Mouse (Mus musculus) MEL (cell line): ENCODE data around the gene Gramd4. TPM values are rescaled to one million over a fixed set of nuclear protein-coding genes. Genes with fewer than 3 reads are reported as not detected.

Source experiments
- DNase-seq: peaks from one replicate; pipeline ENCODE4 v3.0.0; 2011; ENCODE audit warnings: low read depth, low spot score
- H3K27ac ChIP-seq: 2 replicates; pipeline ENCODE4 v1.5.1; 2012; ENCODE audit warnings: low read depth, mild to moderate bottlenecking, control low read depth, low read length, moderate library complexity; ENCODE audit not compliant: control insufficient read depth
- H3K27me3 ChIP-seq, 2 experiments: fragments of 150-350 bp in 1 of 2; sonication (generic) in 1 of 2; 2 replicates each; pipeline ENCODE4 v1.6.1; 2012; ENCODE audit warnings: low read length in 2 of 2, mild to moderate bottlenecking in 2 of 2, improper control_type of control experiment in 1 of 2, moderate library complexity in 1 of 2; ENCODE audit not compliant: insufficient read depth in 2 of 2, control insufficient read depth in 1 of 2
- H3K36me3 ChIP-seq, 2 experiments: 2 replicates each; pipeline ENCODE4 v1.6.1; 2012 to 2014; ENCODE audit warnings: low read length in 2 of 2, improper control_type of control experiment in 1 of 2, inconsistent platforms in 1 of 2, mild to moderate bottlenecking in 1 of 2; ENCODE audit not compliant: insufficient read depth in 2 of 2, control insufficient read depth in 1 of 2
- H3K4me1 ChIP-seq, 2 experiments: fragments of 150-350 bp in 1 of 2; sonication (generic) in 1 of 2; 2 replicates each; pipeline ENCODE4 v1.6.1; 2012; ENCODE audit warnings: low read length in 2 of 2, improper control_type of control experiment in 1 of 2, mild to moderate bottlenecking in 1 of 2; ENCODE audit not compliant: insufficient read depth in 2 of 2, control insufficient read depth in 1 of 2
- H3K4me3 ChIP-seq, 2 experiments: fragments of 150-350 bp in 1 of 2; sonication (generic) in 1 of 2; 2 replicates each; pipeline ENCODE4 v1.5.1; 2012; ENCODE audit warnings: low read depth in 2 of 2, low read length in 2 of 2, mild to moderate bottlenecking in 2 of 2, moderate library complexity in 2 of 2, control low read depth in 1 of 2, improper control_type of control experiment in 1 of 2; ENCODE audit not compliant: control insufficient read depth in 1 of 2, insufficient read depth in 1 of 2
- H3K79me2 ChIP-seq: 2 replicates; pipeline ENCODE4 v1.6.1; 2012; ENCODE audit warnings: mild to moderate bottlenecking, low read length, moderate library complexity; ENCODE audit not compliant: control insufficient read depth, poor library complexity, insufficient read depth
- H3K9ac ChIP-seq: 2 replicates; pipeline ENCODE4 v1.6.1; 2012; ENCODE audit warnings: low read depth, mild to moderate bottlenecking, control low read depth, low read length, moderate library complexity; ENCODE audit not compliant: control insufficient read depth, poor library complexity, severe bottlenecking
- H3K9me3 ChIP-seq: fragments of 150-350 bp; sonication (generic); replicated peaks from 2 replicates; pipeline ENCODE4 v1.6.1; 2012; ENCODE audit warnings: mild to moderate bottlenecking, low read length, improper control_type of control experiment, moderate library complexity; ENCODE audit not compliant: insufficient read depth
- CTCF ChIP-seq, 3 experiments: IDR thresholded peaks in 2 of 3; conservative IDR thresholded peaks in 1 of 3; 2 replicates each; pipeline ENCODE4 v1.5.1; 2011 to 2012; ENCODE audit warnings: low read length in 3 of 3, low read depth in 2 of 3, mild to moderate bottlenecking in 2 of 3, improper control_type of control experiment in 1 of 3, inconsistent platforms in 1 of 3, mixed read lengths in 1 of 3, moderate library complexity in 1 of 3; ENCODE audit not compliant: control insufficient read depth in 1 of 3, insufficient read depth in 1 of 3, poor library complexity in 1 of 3, severe bottlenecking in 1 of 3
- E2F4 ChIP-seq: IDR thresholded peaks from 2 replicates; pipeline ENCODE4 v1.6.1; 2011; ENCODE audit warnings: low read depth, low read length, improper control_type of control experiment, borderline replicate concordance
- ELF1 ChIP-seq: IDR thresholded peaks from 2 replicates; pipeline ENCODE4 v1.6.1; 2014; ENCODE audit warnings: low read depth, mild to moderate bottlenecking, inconsistent platforms, low read length, improper control_type of control experiment, moderate library complexity
- EP300 ChIP-seq, 2 experiments: IDR thresholded peaks; 2 replicates each; pipeline ENCODE4 v1.6.1; 2011; ENCODE audit warnings: improper control_type of control experiment in 2 of 2, low read length in 2 of 2, low read depth in 1 of 2, mild to moderate bottlenecking in 1 of 2
- ETS1 ChIP-seq: IDR thresholded peaks from 2 replicates; pipeline ENCODE4 v1.6.1; 2012; ENCODE audit warnings: low read depth, mild to moderate bottlenecking, inconsistent platforms, low read length, improper control_type of control experiment, moderate library complexity
- GABPA ChIP-seq: IDR thresholded peaks from 2 replicates; pipeline ENCODE4 v1.6.1; 2012; ENCODE audit warnings: low read depth, mild to moderate bottlenecking, inconsistent platforms, low read length, improper control_type of control experiment, moderate library complexity
- GATA1 ChIP-seq: IDR thresholded peaks from 2 replicates; pipeline ENCODE4 v1.6.1; 2011; ENCODE audit warnings: low read depth, low read length, improper control_type of control experiment
- JUND ChIP-seq: IDR thresholded peaks from 2 replicates; pipeline ENCODE4 v1.6.1; 2011; ENCODE audit warnings: low read depth, mild to moderate bottlenecking, improper control_type of control experiment, low read length
- KAT2A ChIP-seq: conservative IDR thresholded peaks from 2 replicates; pipeline ENCODE4 v1.6.1; 2012; ENCODE audit warnings: low read depth, low read length, improper control_type of control experiment, inconsistent platforms
- MAFK ChIP-seq: IDR thresholded peaks from 2 replicates; pipeline ENCODE4 v1.6.1; 2011; ENCODE audit warnings: low read depth, mild to moderate bottlenecking, low read length, improper control_type of control experiment, borderline replicate concordance
- MAZ ChIP-seq: IDR thresholded peaks from 2 replicates; pipeline ENCODE4 v1.6.1; 2012; ENCODE audit warnings: low read depth, mild to moderate bottlenecking, inconsistent platforms, low read length, improper control_type of control experiment
- MEF2A ChIP-seq: IDR thresholded peaks from 2 replicates; pipeline ENCODE4 v1.6.1; 2014; ENCODE audit warnings: low read depth, mild to moderate bottlenecking, inconsistent platforms, low read length, improper control_type of control experiment; ENCODE audit not compliant: poor library complexity, insufficient replicate concordance, severe bottlenecking; ENCODE audit errors: extremely low read depth
- NRF1 ChIP-seq: IDR thresholded peaks from 2 replicates; pipeline ENCODE4 v1.6.1; 2014; ENCODE audit warnings: low read depth, mild to moderate bottlenecking, inconsistent platforms, low read length, improper control_type of control experiment, moderate library complexity; ENCODE audit not compliant: poor library complexity, insufficient read depth, severe bottlenecking
- POLR2AphosphoS2 ChIP-seq: IDR thresholded peaks from 2 replicates; pipeline ENCODE4 v1.6.1; 2011; ENCODE audit warnings: low read length, improper control_type of control experiment
- RAD21 ChIP-seq: IDR thresholded peaks from 2 replicates; pipeline ENCODE4 v1.6.1; 2011; ENCODE audit warnings: mild to moderate bottlenecking, low read depth, low read length, improper control_type of control experiment
- RCOR1 ChIP-seq: IDR thresholded peaks from 2 replicates; pipeline ENCODE4 v1.6.1; 2012; ENCODE audit warnings: low read depth, mild to moderate bottlenecking, inconsistent platforms, low read length, improper control_type of control experiment
- SIN3A ChIP-seq: IDR thresholded peaks from 2 replicates; pipeline ENCODE4 v1.6.1; 2012; ENCODE audit warnings: low read length, improper control_type of control experiment, inconsistent platforms
- TAL1 ChIP-seq: IDR thresholded peaks from 2 replicates; pipeline ENCODE4 v1.6.1; 2012; ENCODE audit warnings: mild to moderate bottlenecking, inconsistent platforms, low read length, moderate library complexity, mixed read lengths
- TBP ChIP-seq: IDR thresholded peaks from 2 replicates; pipeline ENCODE4 v1.8.0; 2011; ENCODE audit warnings: low read depth, low read length, improper control_type of control experiment
- UBTF ChIP-seq: IDR thresholded peaks from 2 replicates; pipeline ENCODE4 v1.6.1; 2012; ENCODE audit warnings: low read depth, mild to moderate bottlenecking, inconsistent platforms, low read length, improper control_type of control experiment, moderate library complexity, borderline replicate concordance; ENCODE audit not compliant: insufficient read depth
- ZC3H11A ChIP-seq: IDR thresholded peaks from 2 replicates; pipeline ENCODE4 v1.6.1; 2012; ENCODE audit warnings: low read depth, mild to moderate bottlenecking, inconsistent platforms, low read length, improper control_type of control experiment
- ZMIZ1 ChIP-seq: IDR thresholded peaks from 2 replicates; pipeline ENCODE4 v1.6.1; 2012; ENCODE audit warnings: low read depth, mild to moderate bottlenecking, inconsistent platforms, low read length, improper control_type of control experiment, moderate library complexity
- polyA plus RNA-seq, 2 experiments: library from polyadenylated mRNA; stranded (reverse) in 1 of 2; unstranded in 1 of 2; fragments of >175 nt in 1 of 2; fragments of >200 nt in 1 of 2; gene quantifications; 2 replicates each; pipeline versions ENCODE4 v1.2.1 to v1.2.4; 2012; ENCODE audit warnings: low replicate concordance in 2 of 2, low read depth in 1 of 2; ENCODE audit not compliant: insufficient read length in 2 of 2, insufficient read depth in 1 of 2, missing spikeins in 1 of 2
- total RNA-seq: library from RNA; depleted of rRNA; stranded (reverse); fragments of 300-350 nt; gene quantifications from 2 replicates; pipeline ENCODE4 v1.2.3, GENCODE M21; 2012

Gramd4 gene
- total and polyA plus RNA-seq, 3 experiments, result 35.2 to 43.1 (median 38.0) TPM

DNA sequence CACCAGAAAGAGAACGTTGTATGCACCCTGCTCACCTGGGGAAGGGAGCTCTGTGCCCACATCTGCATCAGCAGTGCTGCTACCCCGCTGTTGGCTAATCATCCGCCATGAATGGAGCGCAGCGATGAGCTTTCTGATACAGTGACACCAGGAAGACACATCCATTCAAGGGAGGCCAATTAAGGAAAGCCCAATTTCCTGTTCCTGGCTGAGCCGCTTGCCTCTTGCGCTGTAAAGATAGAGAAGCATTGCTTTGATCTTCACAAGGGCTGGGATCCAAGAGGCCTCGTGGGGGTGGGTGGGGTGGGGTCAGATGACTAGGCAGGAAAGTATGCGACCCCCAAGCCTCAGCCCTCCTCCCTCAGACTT lies 55.8 kb downstream of the Gramd4 start:
- no peaks in the 10 kb centered on the region for H3K79me2 ChIP-seq
- TF ChIP-seq GATA1, result no peak
- no peak for TF ChIP-seq CTCF (IDR thresholded peaks at IDR 0.05 in 2 of 3, conservative IDR thresholded peaks at IDR 0.05 in 1 of 3; ENCODE audit: control insufficient read depth in 1 of 3, insufficient read depth in 1 of 3, low read depth in 2 of 3, low read length in 3 of 3, poor library complexity in 1 of 3, severe bottlenecking in 1 of 3)
- no peak for TF ChIP-seq TAL1
- TF ChIP-seq SIN3A, result no peak
- TF ChIP-seq EP300 (IDR thresholded peaks at IDR 0.05; ENCODE audit: low read depth in 1 of 2, low read length in 2 of 2), result no peak
- TF ChIP-seq JUND, result no peak
- no peak for TF ChIP-seq RCOR1
- no peak for TF ChIP-seq TBP
- no peak for TF ChIP-seq UBTF
- no peak for TF ChIP-seq POLR2AphosphoS2
- no peak for TF ChIP-seq E2F4
- no peak for TF ChIP-seq KAT2A
- no peak for TF ChIP-seq ZC3H11A
- no peak for DNase-seq

DNA sequence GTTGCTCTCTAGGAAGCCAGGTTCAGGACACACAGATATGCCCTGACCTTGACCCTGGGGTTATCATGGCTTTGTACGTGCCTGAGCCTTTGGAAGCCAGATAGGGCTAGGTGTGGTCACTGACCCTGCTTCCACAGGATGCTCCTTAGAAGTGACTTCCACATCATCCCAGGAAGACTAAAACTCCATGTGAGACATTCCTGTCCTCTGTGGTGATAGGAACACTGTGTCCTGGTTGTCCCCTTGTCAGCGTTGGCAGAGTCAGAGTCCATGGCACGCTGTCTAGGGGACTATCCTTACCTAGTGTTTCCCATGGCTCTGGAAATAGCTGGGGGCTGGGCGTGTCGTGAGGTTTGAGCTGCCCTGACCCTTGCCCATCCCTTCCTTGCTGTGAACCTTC lies 58.9 kb downstream of the Gramd4 start:
- Histone ChIP-seq H3K27me3 (no peaks in the 10 kb centered on the region), H3K9ac (no peak overlapping the region), H3K36me3 (peaks cover 0 to 6% of the 10 kb centered on the region in 2 experiments; a peak in 2 of 4 replicates), H3K79me2 (no peaks in the 10 kb centered on the region), H3K4me3 (no peak overlapping the region), H3K9me3 (no peaks in the 10 kb centered on the region), H3K4me1 (no peaks in the 10 kb centered on the region), H3K27ac (no peak overlapping the region)
- no peak for DNase-seq
- TF ChIP-seq MAFK (no peak), ZC3H11A (no peak), RAD21 (no peak), ZMIZ1 (no peak), ELF1 (no peak), GATA1 (no peak), CTCF (IDR thresholded peaks at IDR 0.05 in 2 of 3, conservative IDR thresholded peaks at IDR 0.05 in 1 of 3; ENCODE audit: control insufficient read depth in 1 of 3, insufficient read depth in 1 of 3, low read depth in 2 of 3, low read length in 3 of 3, poor library complexity in 1 of 3, severe bottlenecking in 1 of 3) (no peak), MAZ (no peak), JUND (no peak), MEF2A (no peak), GABPA (no peak), NRF1 (no peak), ETS1 (no peak)

More for the DNA sequence above, 55.8 kb downstream of the Gramd4 start:
- Histone ChIP-seq H3K9me3 (no peaks in the 10 kb centered on the region), H3K4me3 (no peak overlapping the region), H3K27me3 (no peaks in the 10 kb centered on the region), H3K9ac (no peak overlapping the region), H3K36me3 (peaks cover 0 to 6% of the 10 kb centered on the region in 2 experiments; a peak in 2 of 4 replicates), H3K27ac (no peak overlapping the region), H3K4me1 (no peaks in the 10 kb centered on the region)
